Mouse (Mus musculus) lung, embryonic 15.5 days (tissue): ENCODE measurements around the gene Dnaja1. TPM values are rescaled to one million over a fixed set of nuclear protein-coding genes. Genes with fewer than 3 reads are reported as not detected.

Source experiments
- ATAC-seq: fragments of 200-750 bp; cut with Nextera tagmentation; 2 replicates; pipeline ENCODE4 v1.8.0; 2017; ENCODE audit warnings: moderate number of reproducible peaks, borderline replicate concordance; ENCODE audit not compliant: low FRiP score, low TSS enrichment; ENCODE audit errors: extremely low read depth
- H3K27ac ChIP-seq: fragments of 300-500 bp; sonication (generic); 2 replicates; pipeline ENCODE4 v1.5.1; 2015; ENCODE audit warnings: moderate library complexity, mild to moderate bottlenecking, inconsistent platforms
- H3K27me3 ChIP-seq: fragments of 300-500 bp; sonication (generic); 2 replicates; pipeline ENCODE4 v1.6.1; 2015; ENCODE audit warnings: inconsistent platforms
- H3K36me3 ChIP-seq: fragments of 300-500 bp; sonication (generic); 2 replicates; pipeline ENCODE4 v1.6.1; 2015; ENCODE audit warnings: inconsistent platforms
- H3K4me1 ChIP-seq: fragments of 300-500 bp; sonication (generic); 2 replicates; pipeline ENCODE4 v1.6.1; 2015; ENCODE audit warnings: inconsistent platforms
- H3K4me2 ChIP-seq: fragments of 300-500 bp; sonication (generic); 2 replicates; pipeline ENCODE4 v1.6.1; 2015; ENCODE audit warnings: inconsistent platforms, mild to moderate bottlenecking, moderate library complexity
- H3K4me3 ChIP-seq: fragments of 300-500 bp; sonication (generic); 2 replicates; pipeline ENCODE4 v1.5.1; 2015; ENCODE audit warnings: mild to moderate bottlenecking, inconsistent platforms
- H3K9ac ChIP-seq: fragments of 300-500 bp; sonication (generic); 2 replicates; pipeline ENCODE4 v1.6.1; 2015; ENCODE audit warnings: inconsistent platforms
- H3K9me3 ChIP-seq: fragments of 300-500 bp; sonication (generic); 2 replicates; pipeline ENCODE4 v1.6.1; 2016; ENCODE audit warnings: inconsistent platforms
- WGBS: fragments of 180-500 bp; shearing (Covaris S2); methylation state at CpG from one replicate; pipeline ENCODE4 v1.1.7; 2015; 5-methylcytosine and 5-hydroxymethylcytosine counted together
- microRNA counts: library from miRNA; unstranded; fragments of <30 nt; microRNA quantifications from one replicate; lab custom pipeline; 2016
- microRNA-seq: library from miRNA; unstranded; fragments of <30 nt; microRNA quantifications from one replicate; pipeline ENCODE4, GENCODE M21; 2016
- polyA plus RNA-seq: library from polyadenylated mRNA; unstranded; fragments of >200 nt; fragmentation: Nextera tagmentation; extraction: Ambion mirVana; gene quantifications from 2 replicates; pipeline ENCODE4 v1.2.1, GENCODE M21; 2015

Gene Dnaja1
- polyA plus RNA-seq, 1 experiment from 2014 or later: 428 TPM

- Histone ChIP-seq H3K9me3 (no peaks in the 10 kb centered on the region), H3K27ac (no peak overlapping the region), H3K27me3 (no peaks in the 10 kb centered on the region), H3K4me2 (no peak overlapping the region), H3K36me3 (no peaks in the 10 kb centered on the region), H3K4me3 (no peak overlapping the region), H3K4me1 (peaks cover 8% of the 10 kb centered on the region), H3K9ac (no peak overlapping the region)
- 77% methylated on average over 4 of the region's 4 CpGs for WGBS
- no peak for ATAC-seq
Observed at GRCm38 (mm10) chr4:40786578-40786977, 64.6 kb downstream of the Dnaja1 start.

MicroRNAs within 50 kb of the gene (microRNA counts, 519-probe panel; counts per million panel counts)
- microRNA mmu-miR-207 (lab: Ali Mortazavi, UCI): 2,399 counts per million, percentile 42 among the panel's probes with 10 or more counts

Small RNAs within 50 kb of the gene (microRNA-seq; reads per million reads assigned to microRNA genes)
- gene Mir207: not detected

Other genes starting within 250 kb of the Dnaja1 start
- gene Tmem215, start 250.0 kb upstream of the Dnaja1 start, polyA plus RNA-seq: 0.52 and 0.83 TPM in 2 replicates
- 27.1 and 28.6 TPM in 2 replicates for gene Aptx, start 19.0 kb upstream of the Dnaja1 start, polyA plus RNA-seq
- gene Smu1, start 35.8 kb downstream of the Dnaja1 start, polyA plus RNA-seq: 155 and 161 TPM in 2 replicates
- 70.0 and 74.5 TPM in 2 replicates for gene B4galt1, start 131.9 kb downstream of the Dnaja1 start, polyA plus RNA-seq
- 0.75 and 0.98 TPM in 2 replicates for gene Spink4, start 197.9 kb downstream of the Dnaja1 start, polyA plus RNA-seq
- 207 and 208 TPM in 2 replicates for gene Bag1, start 226.1 kb downstream of the Dnaja1 start, polyA plus RNA-seq
- 105 and 112 TPM in 2 replicates for gene Chmp5, start 226.3 kb downstream of the Dnaja1 start, polyA plus RNA-seq
- gene Nfx1, start 248.8 kb downstream of the Dnaja1 start, polyA plus RNA-seq: 77.6 and 80.9 TPM in 2 replicates